Mouse (Mus musculus) lung, embryonic 15.5 days (tissue): ENCODE results near the gene Setd2. TPM values are rescaled to one million over a fixed set of nuclear protein-coding genes. Genes with fewer than 3 reads are reported as not detected.
A peak's percentile ranks its signal among the peaks of the same experiment; 100 is the strongest.

ENCODE experiments used
- ATAC-seq: fragments of 200-750 bp; cut with Nextera tagmentation; 2 replicates; pipeline ENCODE4 v1.8.0; 2017; ENCODE audit warnings: moderate number of reproducible peaks, borderline replicate concordance; ENCODE audit not compliant: low FRiP score, low TSS enrichment; ENCODE audit errors: extremely low read depth
- H3K27ac ChIP-seq: fragments of 300-500 bp; sonication (generic); 2 replicates; pipeline ENCODE4 v1.5.1; 2015; ENCODE audit warnings: moderate library complexity, mild to moderate bottlenecking, inconsistent platforms
- H3K27me3 ChIP-seq: fragments of 300-500 bp; sonication (generic); 2 replicates; pipeline ENCODE4 v1.6.1; 2015; ENCODE audit warnings: inconsistent platforms
- H3K36me3 ChIP-seq: fragments of 300-500 bp; sonication (generic); 2 replicates; pipeline ENCODE4 v1.6.1; 2015; ENCODE audit warnings: inconsistent platforms
- H3K4me1 ChIP-seq: fragments of 300-500 bp; sonication (generic); 2 replicates; pipeline ENCODE4 v1.6.1; 2015; ENCODE audit warnings: inconsistent platforms
- H3K4me2 ChIP-seq: fragments of 300-500 bp; sonication (generic); 2 replicates; pipeline ENCODE4 v1.6.1; 2015; ENCODE audit warnings: inconsistent platforms, mild to moderate bottlenecking, moderate library complexity
- H3K4me3 ChIP-seq: fragments of 300-500 bp; sonication (generic); 2 replicates; pipeline ENCODE4 v1.5.1; 2015; ENCODE audit warnings: mild to moderate bottlenecking, inconsistent platforms
- H3K9ac ChIP-seq: fragments of 300-500 bp; sonication (generic); 2 replicates; pipeline ENCODE4 v1.6.1; 2015; ENCODE audit warnings: inconsistent platforms
- H3K9me3 ChIP-seq: fragments of 300-500 bp; sonication (generic); 2 replicates; pipeline ENCODE4 v1.6.1; 2016; ENCODE audit warnings: inconsistent platforms
- WGBS: fragments of 180-500 bp; shearing (Covaris S2); methylation state at CpG from one replicate; pipeline ENCODE4 v1.1.7; 2015; 5-methylcytosine and 5-hydroxymethylcytosine counted together
- polyA plus RNA-seq: library from polyadenylated mRNA; unstranded; fragments of >200 nt; fragmentation: Nextera tagmentation; extraction: Ambion mirVana; gene quantifications from 2 replicates; pipeline ENCODE4 v1.2.1, GENCODE M21; 2015

Gene Setd2
- polyA plus RNA-seq, 1 experiment from 2014 or later: 33.4 TPM

GRCm38 (mm10) chr9:110538511-110538910 lies 6.1 kb downstream of the Setd2 start:
- H3K36me3 ChIP-seq: 0 out of 2 replicates have a peak, but pooled peaks cover 3% of the 10 kb centered on the region
- peaks cover 23% of the 10 kb centered on the region for H3K4me1 ChIP-seq
- no peak overlapping the region for H3K4me3 ChIP-seq
- no peak overlapping the region for H3K9ac ChIP-seq
- no peak for ATAC-seq
- no peaks in the 10 kb centered on the region for H3K9me3 ChIP-seq
- no peak overlapping the region for H3K27ac ChIP-seq
- H3K27me3 ChIP-seq: no peaks in the 10 kb centered on the region
- H3K4me2 ChIP-seq: no peak overlapping the region

DNA sequence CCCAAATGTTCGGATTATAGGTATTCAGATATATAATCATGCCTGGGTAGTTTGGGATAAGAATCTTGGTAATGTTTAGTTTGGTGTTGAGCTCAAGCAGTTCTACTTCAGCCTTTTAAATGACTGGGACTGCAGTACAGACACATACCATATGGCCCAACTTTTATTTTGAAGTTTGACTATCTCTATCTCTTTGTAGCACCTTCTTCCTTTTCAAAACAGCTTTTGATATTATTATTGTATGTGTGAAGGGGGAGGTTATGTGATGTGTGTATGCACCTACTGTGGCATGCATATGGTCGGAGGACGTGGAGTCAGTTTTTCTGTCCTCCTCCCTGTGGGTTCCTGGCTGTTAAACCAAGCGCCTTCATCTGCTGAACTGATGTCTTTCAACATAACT lies 9.6 kb downstream of the Setd2 start:
- no peak overlapping the region for H3K27ac ChIP-seq
- no peaks in the 10 kb centered on the region for H3K9me3 ChIP-seq
- no peaks in the 10 kb centered on the region for H3K27me3 ChIP-seq
- no peak overlapping the region for H3K4me2 ChIP-seq
- no peak for ATAC-seq
- 77% methylated on average over 4 of the region's 4 CpGs for WGBS
- no peaks in the 10 kb centered on the region; the same call in 1 of the 2 replicates for H3K4me1 ChIP-seq
- H3K36me3 ChIP-seq: no peaks in the 10 kb centered on the region
- no peak overlapping the region for H3K4me3 ChIP-seq
- H3K9ac ChIP-seq: no peak overlapping the region

DNA sequence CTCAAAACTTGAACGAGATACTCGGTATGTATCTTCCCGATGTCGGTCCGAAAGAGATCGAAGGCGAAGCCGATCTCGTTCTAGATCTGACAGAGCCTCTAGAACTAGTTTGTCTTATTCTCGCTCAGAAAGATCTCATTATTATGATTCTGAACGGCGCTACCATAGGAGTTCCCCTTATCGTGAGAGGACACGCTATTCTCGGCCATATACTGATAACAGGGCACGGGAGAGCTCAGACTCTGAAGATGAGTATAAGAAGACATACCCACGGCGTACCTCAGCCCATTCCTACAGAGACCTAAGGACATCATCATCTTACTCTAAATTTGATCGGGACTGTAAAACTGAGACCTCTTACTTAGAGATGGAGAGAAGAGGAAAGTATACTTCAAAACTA lies 15.9 kb downstream of the Setd2 start:
- no peak overlapping the region for H3K4me3 ChIP-seq
- WGBS: 92% methylated on average over 19 of the region's 19 CpGs
- peaks cover 58% of the 10 kb centered on the region for H3K36me3 ChIP-seq
- H3K27ac ChIP-seq: no peak overlapping the region
- no peaks in the 10 kb centered on the region for H3K4me1 ChIP-seq
- H3K9me3 ChIP-seq: no peaks in the 10 kb centered on the region
- H3K27me3 ChIP-seq: no peaks in the 10 kb centered on the region
- no peak overlapping the region for H3K9ac ChIP-seq
- no peak for ATAC-seq
- no peak overlapping the region for H3K4me2 ChIP-seq

DNA sequence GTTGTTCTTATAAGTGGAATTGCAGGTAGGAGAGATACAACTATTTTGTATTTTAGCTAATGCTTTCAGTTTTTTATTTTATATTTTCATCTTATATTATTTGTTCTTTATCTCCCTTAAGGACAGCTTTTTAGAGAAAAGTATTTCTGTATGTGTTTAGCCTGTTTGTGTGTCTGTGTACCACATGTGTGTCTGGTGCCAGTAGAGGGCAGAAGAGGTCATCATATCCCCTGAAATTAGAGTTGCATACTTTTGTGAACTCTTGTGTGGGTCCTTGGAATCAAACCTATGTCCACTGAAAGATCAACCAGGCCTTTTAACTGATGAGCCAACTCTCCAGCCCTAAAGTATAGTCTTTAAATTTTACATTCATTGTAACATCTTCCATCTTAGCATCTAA lies 35.9 kb downstream of the Setd2 start:
- Histone ChIP-seq H3K27me3 (no peaks in the 10 kb centered on the region), H3K9ac (no peak overlapping the region), H3K9me3 (no peaks in the 10 kb centered on the region), H3K4me3 (no peak overlapping the region), H3K27ac (no peak overlapping the region), H3K4me2 (no peak overlapping the region), H3K36me3 (peaks cover 68% of the 10 kb centered on the region), H3K4me1 (no peaks in the 10 kb centered on the region)
- no peak for ATAC-seq

DNA sequence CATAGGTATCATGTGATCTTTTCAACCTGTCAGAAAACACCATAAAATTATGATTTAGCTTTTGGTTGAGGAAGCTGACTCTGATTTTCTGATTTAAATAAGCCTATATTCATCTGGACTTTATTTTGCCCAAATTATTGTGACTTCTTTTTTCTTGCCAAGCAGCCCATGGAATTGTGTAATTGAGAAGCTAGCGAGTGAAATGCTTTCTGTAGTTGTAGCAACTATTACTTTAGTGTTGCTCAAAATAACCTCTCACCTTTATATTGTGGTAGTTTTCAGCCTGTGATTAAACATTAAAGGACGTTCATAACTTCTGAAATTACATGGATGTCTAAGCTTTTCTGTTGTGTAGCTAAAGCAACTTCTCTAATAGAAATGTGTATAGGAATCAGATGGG lies 49.8 kb downstream of the Setd2 start:
- H3K27ac ChIP-seq: no peak overlapping the region
- no peak overlapping the region for H3K9ac ChIP-seq
- no peaks in the 10 kb centered on the region for H3K27me3 ChIP-seq
- H3K36me3 ChIP-seq: peaks cover 22% of the 10 kb centered on the region
- H3K4me3 ChIP-seq: no peak overlapping the region
- no peaks in the 10 kb centered on the region for H3K4me1 ChIP-seq
- no peak for ATAC-seq
- no peak overlapping the region for H3K4me2 ChIP-seq
- no peaks in the 10 kb centered on the region for H3K9me3 ChIP-seq
- 92% methylated on average over 2 of the region's 2 CpGs for WGBS

DNA sequence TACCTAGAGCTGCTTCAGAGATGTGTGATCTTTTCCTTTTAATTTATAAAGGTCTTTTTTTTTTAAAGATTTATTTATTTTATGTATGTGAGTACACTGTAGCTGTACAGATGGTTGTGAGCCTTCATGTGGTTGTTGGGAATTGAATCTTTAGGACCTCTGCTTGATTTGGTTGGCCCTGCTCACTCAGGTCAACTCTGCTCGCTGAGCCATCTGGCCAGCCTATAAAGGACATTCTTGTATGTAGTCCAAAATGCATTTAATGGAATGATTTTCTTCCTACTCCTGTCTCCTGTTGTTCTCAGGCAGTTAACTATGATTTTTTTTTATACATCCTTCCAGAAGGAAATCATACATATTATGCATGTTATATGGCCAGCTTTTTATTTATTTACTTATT lies 51.1 kb downstream of the Setd2 start:
- Histone ChIP-seq H3K36me3 (peaks cover 12% of the 10 kb centered on the region), H3K9ac (no peak overlapping the region)

GRCm38 (mm10) chr9:110611471-110611870 lies 79.1 kb downstream of the Setd2 start:
- ATAC-seq: no peak
- Histone ChIP-seq H3K27me3 (no peaks in the 10 kb centered on the region), H3K4me2 (no peak overlapping the region), H3K36me3 (peaks cover 43% of the 10 kb centered on the region), H3K9ac (no peak overlapping the region), H3K4me3 (no peak overlapping the region), H3K27ac (no peak overlapping the region), H3K4me1 (no peaks in the 10 kb centered on the region), H3K9me3 (no peaks in the 10 kb centered on the region)
- 81% methylated on average over 3 of the region's 3 CpGs for WGBS

More for the DNA sequence above, 51.1 kb downstream of the Setd2 start:
- Histone ChIP-seq H3K27me3 (no peaks in the 10 kb centered on the region), H3K27ac (no peak overlapping the region), H3K4me2 (no peak overlapping the region), H3K4me1 (no peaks in the 10 kb centered on the region), H3K4me3 (no peak overlapping the region), H3K9me3 (no peaks in the 10 kb centered on the region)
- ATAC-seq: no peak
- 72% methylated on average over 1 of the region's 1 CpGs for WGBS

- 73% methylated on average over 3 of the region's 3 CpGs for WGBS
These were observed 84.7 kb downstream of the Setd2 start for GRCm38 (mm10) chr9:110617081-110617480.

GRCm38 (mm10) chr9:110620180-110620579 lies 87.8 kb downstream of the Setd2 start:
- no peak for ATAC-seq
- WGBS: 70% methylated on average over 7 of the region's 7 CpGs
- Histone ChIP-seq H3K36me3 (peaks cover 53% of the 10 kb centered on the region), H3K27ac (no peak overlapping the region), H3K4me3 (no peak overlapping the region), H3K9ac (no peak overlapping the region), H3K4me2 (no peak overlapping the region), H3K9me3 (no peaks in the 10 kb centered on the region), H3K27me3 (no peaks in the 10 kb centered on the region), H3K4me1 (peaks cover 13% of the 10 kb centered on the region)

More at GRCm38 (mm10) chr9:110617081-110617480, 84.7 kb downstream of the Setd2 start:
- H3K9ac ChIP-seq: no peak overlapping the region
- H3K27me3 ChIP-seq: no peaks in the 10 kb centered on the region
- H3K27ac ChIP-seq: no peak overlapping the region
- no peak for ATAC-seq
- no peak overlapping the region for H3K4me2 ChIP-seq
- H3K9me3 ChIP-seq: no peaks in the 10 kb centered on the region
- peaks cover 66% of the 10 kb centered on the region for H3K36me3 ChIP-seq
- no peak overlapping the region for H3K4me3 ChIP-seq
- H3K4me1 ChIP-seq: no peaks in the 10 kb centered on the region

DNA sequence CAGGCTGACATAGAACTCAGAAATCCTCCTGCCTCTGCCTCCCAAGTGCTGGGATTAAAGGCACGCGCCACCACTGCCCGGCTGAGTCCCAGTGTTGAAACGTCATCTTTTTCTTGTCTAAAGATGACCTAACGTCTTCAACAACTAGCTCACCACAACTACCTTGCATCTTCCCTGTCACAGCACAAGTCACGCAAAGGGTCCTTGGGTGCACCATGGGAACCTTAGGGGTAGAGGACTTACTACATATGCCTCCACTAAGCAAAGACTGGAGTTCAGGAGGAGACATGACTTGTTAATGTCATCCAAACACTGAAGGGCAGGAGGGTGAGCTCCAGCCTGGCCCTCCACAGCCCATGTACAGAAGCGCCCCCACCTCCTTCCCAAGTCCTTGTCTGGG lies 88.3 kb downstream of the Setd2 start:
- H3K4me3 ChIP-seq: no peak overlapping the region
- peaks cover 18% of the 10 kb centered on the region for H3K4me1 ChIP-seq
- H3K27me3 ChIP-seq: no peaks in the 10 kb centered on the region
- H3K36me3 ChIP-seq: peaks cover 48% of the 10 kb centered on the region
- no peak overlapping the region for H3K27ac ChIP-seq
- no peaks in the 10 kb centered on the region for H3K9me3 ChIP-seq
- ATAC-seq: no peak
- WGBS: 92% methylated on average over 7 of the region's 7 CpGs
- no peak overlapping the region for H3K9ac ChIP-seq
- H3K4me2 ChIP-seq: no peak overlapping the region

DNA sequence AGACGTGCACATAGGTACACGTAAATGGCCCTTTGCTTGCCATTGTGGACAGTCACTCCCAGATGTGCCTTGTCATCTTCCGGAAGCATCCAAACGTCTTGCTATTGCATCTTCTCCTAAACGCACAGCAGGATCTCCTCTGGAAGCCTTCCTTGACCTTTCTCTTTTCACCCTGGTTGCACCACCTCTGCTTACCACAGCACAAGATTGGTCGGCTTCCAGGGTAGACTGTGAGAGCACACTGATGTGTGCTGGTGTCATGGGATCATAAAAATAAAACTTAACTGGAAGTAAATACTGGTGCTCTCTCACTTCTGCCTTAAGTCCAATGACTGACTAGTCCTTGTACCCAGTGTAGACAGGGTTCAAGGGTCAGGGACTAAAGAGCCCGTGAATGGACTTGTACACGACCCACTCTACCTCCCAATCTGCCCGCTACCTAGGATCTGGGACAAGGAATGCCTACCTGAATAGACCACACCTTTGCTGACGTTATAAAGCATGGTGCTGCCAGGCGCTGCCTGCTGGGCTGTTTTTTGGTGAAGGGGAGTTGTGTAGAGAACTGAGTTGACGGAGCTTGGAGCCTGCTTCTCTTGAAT lies 90.3 kb downstream of the Setd2 start:
- peaks cover 37% of the 10 kb centered on the region for H3K36me3 ChIP-seq
- WGBS: 68% methylated on average over 12 of the region's 12 CpGs

GRCm38 (mm10) chr9:110623416-110624195 lies 91.2 kb downstream of the Setd2 start:
- Histone ChIP-seq H3K4me3 (peak overlapping the region; percentile 56), H3K27me3 (no peaks in the 10 kb centered on the region), H3K27ac (peak overlapping the region; percentile 87), H3K9ac (peak overlapping the region; percentile 58), H3K4me2 (peak overlapping the region; percentile 90), H3K4me1 (peaks cover 18% of the 10 kb centered on the region), H3K36me3 (peaks cover 28% of the 10 kb centered on the region), H3K9me3 (no peaks in the 10 kb centered on the region)
- WGBS: 31% methylated on average over 8 of the region's 8 CpGs
- no peak for ATAC-seq

More for the DNA sequence above, 90.3 kb downstream of the Setd2 start:
- Histone ChIP-seq H3K4me3 (no peak overlapping the region), H3K27ac (no peak overlapping the region), H3K9ac (no peak overlapping the region), H3K4me1 (peaks cover 18% of the 10 kb centered on the region), H3K4me2 (no peak overlapping the region), H3K27me3 (no peaks in the 10 kb centered on the region), H3K9me3 (no peaks in the 10 kb centered on the region)
- no peak for ATAC-seq
